Comparison of ENCODE assay signal across 14 mouse cellular contexts in genomic region chr8:49387587-49387986, GRCm38 (mm10).
"Had no signal": no experiment of that assay in that cellular context is flagged by ENCODE, and none has a peak within 500 bp of the region (broad histone marks: within the 10 kb centered on the region; RNA-seq: fewer than 3 reads in every experiment).

No protein-coding gene starts in this region.

- H3K4me2 ChIP-seq: liver, embryonic 13.5 days; lung, embryonic 14.5 days; midbrain, embryonic 12.5 days had no signal

- H3K36me3 ChIP-seq: liver, embryonic 13.5 days; midbrain, embryonic 12.5 days had no signal

- ATAC-seq: intestine, postnatal 0 days; lung, postnatal 0 days; midbrain, embryonic 16.5 days had no signal

- H3K9me3 ChIP-seq: liver, embryonic 13.5 days; midbrain, embryonic 12.5 days had no signal

- H3K27me3 ChIP-seq: liver, embryonic 13.5 days; midbrain, embryonic 12.5 days had no signal

- DNase-seq: kidney, adult 2 months; kidney, postnatal 25 days; layer of hippocampus, adult 9-11 months; liver, embryonic 13.5 days; lung, embryonic 14.5 days; thymus, adult 18-20 months; thymus, postnatal 14 days had no signal

- H3K9ac ChIP-seq: liver, embryonic 13.5 days; lung, embryonic 14.5 days; midbrain, embryonic 12.5 days had no signal

- H3K27ac ChIP-seq: kidney, postnatal 0 days; layer of hippocampus, adult 2 months; liver, embryonic 13.5 days; macrophage; midbrain, embryonic 12.5 days had no signal

- H3K4me3 ChIP-seq: layer of hippocampus, adult 2 months; liver, embryonic 13.5 days; midbrain, embryonic 12.5 days had no signal

- H3K4me1 ChIP-seq: liver, embryonic 13.5 days; midbrain, embryonic 12.5 days had no signal
